Comparison of ENCODE assay signal across 9 mouse cellular contexts in genomic region chr13:12925604-12926003, GRCm38 (mm10).
DNase-seq lines count a peak whose midpoint lies in the region; ATAC-seq and TF ChIP-seq lines count a peak whose summit lies in the region.
"Had no signal": no experiment of that assay in that cellular context is flagged by ENCODE, and none has a peak within 500 bp of the region (broad histone marks: within the 10 kb centered on the region; RNA-seq: fewer than 3 reads in every experiment).

No protein-coding gene starts in this region.

- no peak overlapping the region for H3K4me3 ChIP-seq in intestine, embryonic 15.5 days (replicated peaks)
- no peak overlapping the region for H3K4me3 ChIP-seq in intestine, embryonic 16.5 days (ENCODE audit: low read length)
- no peak overlapping the region for H3K4me3 ChIP-seq in thymus, adult 2 months (ENCODE audit: control insufficient read depth, insufficient read depth, low read length)
- H3K4me3 ChIP-seq in intestine, postnatal 0 days (ENCODE audit: low read depth, low read length): no peak overlapping the region
- no peak overlapping the region for H3K4me3 ChIP-seq in layer of hippocampus, adult 2 months
- H3K4me3 ChIP-seq: embryonic facial prominence, embryonic 10.5 days; limb, embryonic 12.5 days had no signal

- DNase-seq in thymus, adult 2 months: no peak
- DNase-seq in thymus, postnatal 0 days (ENCODE audit: low spot score): no peak
- no peak for DNase-seq in layer of hippocampus, adult 2 months (ENCODE audit: low spot score in 2 of 2)
- no peak for DNase-seq in right cerebral cortex, postnatal 36 days (ENCODE audit: low spot score in 2 of 2)

- H3K36me3 ChIP-seq in intestine, embryonic 15.5 days: no peaks in the 10 kb centered on the region
- no peaks in the 10 kb centered on the region for H3K36me3 ChIP-seq in intestine, embryonic 16.5 days (ENCODE audit: control insufficient read depth, insufficient read depth, low read length)
- H3K36me3 ChIP-seq in thymus, adult 2 months (ENCODE audit: control insufficient read depth, insufficient read depth, low read length): no peaks in the 10 kb centered on the region
- no peaks in the 10 kb centered on the region for H3K36me3 ChIP-seq in intestine, postnatal 0 days (ENCODE audit: control insufficient read depth, insufficient read depth)
- H3K36me3 ChIP-seq: embryonic facial prominence, embryonic 10.5 days; limb, embryonic 12.5 days had no signal

- TF ChIP-seq CTCF in thymus, adult 2 months (IDR thresholded peaks at IDR 0.05; ENCODE audit: borderline replicate concordance, control insufficient read depth, extremely low read depth, insufficient read depth, low read length, poor library complexity): peak; percentile 23; the same call in 1 of the 2 replicates
- TF ChIP-seq CTCF in intestine, postnatal 0 days (IDR thresholded peaks at IDR 0.05; ENCODE audit: low read depth): no peak
- TF ChIP-seq CTCF in layer of hippocampus, adult 2 months (conservative IDR thresholded peaks at IDR 0.05): no peak

- no peak for TF ChIP-seq POLR2A in thymus, adult 2 months (IDR thresholded peaks at IDR 0.05; ENCODE audit: control insufficient read depth, extremely low read depth, insufficient read depth, low read length, poor library complexity)

- ATAC-seq in intestine, embryonic 15.5 days: peak; percentile 26; the same call in 1 of the 2 replicates
- no peak for ATAC-seq in intestine, embryonic 16.5 days
- peak; percentile 24; the same call in 1 of the 2 replicates for ATAC-seq in intestine, postnatal 0 days

- peaks cover 47% of the 10 kb centered on the region for H3K9me3 ChIP-seq in intestine, embryonic 15.5 days
- peaks cover 53% of the 10 kb centered on the region for H3K9me3 ChIP-seq in intestine, embryonic 16.5 days (ENCODE audit: control insufficient read depth, low read length)
- H3K9me3 ChIP-seq in intestine, postnatal 0 days (ENCODE audit: control insufficient read depth): peaks cover 59% of the 10 kb centered on the region

- no peaks in the 10 kb centered on the region for H3K4me1 ChIP-seq in intestine, embryonic 15.5 days (replicated peaks)
- H3K4me1 ChIP-seq in intestine, embryonic 16.5 days (ENCODE audit: control insufficient read depth, insufficient read depth, low read length): no peaks in the 10 kb centered on the region
- H3K4me1 ChIP-seq in thymus, adult 2 months (replicated peaks; ENCODE audit: control insufficient read depth, insufficient read depth, low read length): no peaks in the 10 kb centered on the region
- H3K4me1 ChIP-seq in intestine, postnatal 0 days (replicated peaks; ENCODE audit: control insufficient read depth, insufficient read depth, low read length): no peaks in the 10 kb centered on the region
- H3K4me1 ChIP-seq: embryonic facial prominence, embryonic 10.5 days; limb, embryonic 12.5 days had no signal

- 88% methylated on average over 14 of the region's 14 CpGs for WGBS in intestine, embryonic 15.5 days
- 89% methylated on average over 14 of the region's 14 CpGs for WGBS in intestine, embryonic 16.5 days
- 94% methylated on average over 14 of the region's 14 CpGs for WGBS in thymus, adult 2 months
- 88% methylated on average over 14 of the region's 14 CpGs for WGBS in intestine, postnatal 0 days

- H3K4me2 ChIP-seq in intestine, embryonic 15.5 days (replicated peaks): no peak overlapping the region
- H3K4me2 ChIP-seq in intestine, embryonic 16.5 days (ENCODE audit: low read depth, low read length): no peak overlapping the region
- no peak overlapping the region for H3K4me2 ChIP-seq in intestine, postnatal 0 days (replicated peaks; ENCODE audit: low read depth)
- H3K4me2 ChIP-seq: limb, embryonic 12.5 days had no signal

- no peak overlapping the region for H3K9ac ChIP-seq in intestine, embryonic 15.5 days
- H3K9ac ChIP-seq in intestine, embryonic 16.5 days (ENCODE audit: low read depth, low read length): no peak overlapping the region
- H3K9ac ChIP-seq in intestine, postnatal 0 days (ENCODE audit: low read depth, low read length): no peak overlapping the region
- H3K9ac ChIP-seq: limb, embryonic 12.5 days had no signal

- no peak overlapping the region for H3K27ac ChIP-seq in intestine, embryonic 15.5 days
- H3K27ac ChIP-seq in intestine, embryonic 16.5 days (ENCODE audit: low read length): no peak overlapping the region
- H3K27ac ChIP-seq in thymus, adult 2 months (ENCODE audit: control insufficient read depth, insufficient read depth, low read length): no peak overlapping the region
- no peak overlapping the region for H3K27ac ChIP-seq in intestine, postnatal 0 days (ENCODE audit: low read depth, low read length)
- H3K27ac ChIP-seq in layer of hippocampus, adult 2 months: no peak overlapping the region
- H3K27ac ChIP-seq: embryonic facial prominence, embryonic 10.5 days; limb, embryonic 12.5 days had no signal

- no peaks in the 10 kb centered on the region for H3K27me3 ChIP-seq in intestine, embryonic 15.5 days (replicated peaks)
- no peaks in the 10 kb centered on the region for H3K27me3 ChIP-seq in intestine, embryonic 16.5 days (replicated peaks; ENCODE audit: control insufficient read depth, insufficient read depth, low read length)
- no peaks in the 10 kb centered on the region for H3K27me3 ChIP-seq in thymus, adult 2 months (ENCODE audit: control insufficient read depth, insufficient read depth, low read length)
- H3K27me3 ChIP-seq in intestine, postnatal 0 days (replicated peaks; ENCODE audit: control insufficient read depth, insufficient read depth, low read length): no peaks in the 10 kb centered on the region
- H3K27me3 ChIP-seq: limb, embryonic 12.5 days had no signal
